Mouse (Mus musculus) liver, adult 2 months (tissue): ENCODE measurements at regions not wholly inside any gene's neighbourhood (a gene's known extent, or its start where the extent isn't known, plus 50 kb on each side); places are given as distances from the start of the nearest gene placed in this dataset.

Source experiments
- CTCF ChIP-seq: fragments of 200-500 bp; IDR thresholded peaks from 2 replicates; pipeline ENCODE4 v1.5.1; 2011; ENCODE audit warnings: low read depth, low read length, control low read depth
- POLR2A ChIP-seq: fragments of 200-500 bp; IDR thresholded peaks from 2 replicates; pipeline ENCODE4 v1.6.1; 2011; ENCODE audit warnings: low read length, control low read depth; ENCODE audit not compliant: insufficient read depth; ENCODE audit errors: extremely low read depth

GRCm38 (mm10) chr16:30788944-30789781 is 189.6 kb downstream of the Fam43a start:
- TF ChIP-seq CTCF (no peak), POLR2A (no peak)
